Mouse (Mus musculus): Measurements from ENCODE around the gene Rapgef4. TPM values are rescaled to one million over a fixed set of nuclear protein-coding genes. Genes with fewer than 3 reads are reported as not detected.
A peak's percentile ranks its signal among the peaks of the same experiment; 100 is the strongest.

Rapgef4 gene
- polyA plus RNA-seq, 1 experiment from 2014 or later = 2.9 TPM

- 68% methylated on average over 1 of the region's 1 CpGs for WGBS
- Histone ChIP-seq H3K36me3 (ENCODE audit: control insufficient read depth, insufficient read depth, low read length) (no peaks in the 10 kb centered on the region), H3K4me2 (replicated peaks; ENCODE audit: low read depth, low read length) (no peak overlapping the region), H3K4me3 (ENCODE audit: low read depth, low read length) (no peak overlapping the region), H3K9me3 (ENCODE audit: control insufficient read depth, low read length) (no peaks in the 10 kb centered on the region), H3K9ac (ENCODE audit: low read depth, low read length) (no peak overlapping the region), H3K27me3 (ENCODE audit: control insufficient read depth, insufficient read depth, low read length) (no peaks in the 10 kb centered on the region), H3K27ac (ENCODE audit: low read depth, low read length) (no peak overlapping the region), H3K4me1 (replicated peaks; ENCODE audit: control insufficient read depth, insufficient read depth, low read length) (no peaks in the 10 kb centered on the region)
- ATAC-seq (ENCODE audit: low FRiP score) (no peak), DNase-seq (ENCODE audit: low spot score) (no peak)
Observed at GRCm38 (mm10) chr2:72291103-72291502, 310.1 kb downstream of the Rapgef4 start.

GRCm38 (mm10) chr2:72292573-72292972 is 311.5 kb downstream of the Rapgef4 start:
- DNase-seq (ENCODE audit: low spot score) = no peak
- no peak for ATAC-seq (ENCODE audit: low FRiP score)
- H3K4me1 ChIP-seq (replicated peaks; ENCODE audit: control insufficient read depth, insufficient read depth, low read length) = no peaks in the 10 kb centered on the region
- H3K4me3 ChIP-seq (ENCODE audit: low read depth, low read length) = no peak overlapping the region
- no peaks in the 10 kb centered on the region for H3K9me3 ChIP-seq (ENCODE audit: control insufficient read depth, low read length)
- WGBS = 92% methylated on average over 8 of the region's 8 CpGs
- H3K27me3 ChIP-seq (ENCODE audit: control insufficient read depth, insufficient read depth, low read length) = no peaks in the 10 kb centered on the region
- H3K36me3 ChIP-seq (ENCODE audit: control insufficient read depth, insufficient read depth, low read length) = no peaks in the 10 kb centered on the region
- no peak overlapping the region for H3K9ac ChIP-seq (ENCODE audit: low read depth, low read length)
- no peak overlapping the region for H3K27ac ChIP-seq (ENCODE audit: low read depth, low read length)
- no peak overlapping the region for H3K4me2 ChIP-seq (replicated peaks; ENCODE audit: low read depth, low read length)

- DNase-seq (ENCODE audit: low spot score) (no peak), ATAC-seq (ENCODE audit: low FRiP score) (no peak)
- H3K4me1 ChIP-seq (replicated peaks; ENCODE audit: control insufficient read depth, insufficient read depth, low read length) = no peaks in the 10 kb centered on the region
- no peak overlapping the region for H3K4me3 ChIP-seq (ENCODE audit: low read depth, low read length)
- H3K9me3 ChIP-seq (ENCODE audit: control insufficient read depth, low read length) = no peaks in the 10 kb centered on the region
- H3K4me2 ChIP-seq (replicated peaks; ENCODE audit: low read depth, low read length) = no peak overlapping the region
- no peaks in the 10 kb centered on the region for H3K27me3 ChIP-seq (ENCODE audit: control insufficient read depth, insufficient read depth, low read length)
- WGBS = 79% methylated on average over 6 of the region's 6 CpGs
- no peaks in the 10 kb centered on the region for H3K36me3 ChIP-seq (ENCODE audit: control insufficient read depth, insufficient read depth, low read length)
- H3K9ac ChIP-seq (ENCODE audit: low read depth, low read length) = no peak overlapping the region
- H3K27ac ChIP-seq (ENCODE audit: low read depth, low read length) = no peak overlapping the region
Observed at GRCm38 (mm10) chr2:72294994-72295393, 314.0 kb downstream of the Rapgef4 start.

- Histone ChIP-seq H3K27ac (ENCODE audit: low read depth, low read length) (no peak overlapping the region), H3K4me2 (replicated peaks; ENCODE audit: low read depth, low read length) (no peak overlapping the region), H3K4me1 (replicated peaks; ENCODE audit: control insufficient read depth, insufficient read depth, low read length) (no peaks in the 10 kb centered on the region), H3K9me3 (ENCODE audit: control insufficient read depth, low read length) (no peaks in the 10 kb centered on the region), H3K27me3 (ENCODE audit: control insufficient read depth, insufficient read depth, low read length) (no peaks in the 10 kb centered on the region), H3K4me3 (ENCODE audit: low read depth, low read length) (no peak overlapping the region), H3K36me3 (ENCODE audit: control insufficient read depth, insufficient read depth, low read length) (no peaks in the 10 kb centered on the region), H3K9ac (ENCODE audit: low read depth, low read length) (no peak overlapping the region)
- ATAC-seq (ENCODE audit: low FRiP score) (no peak), DNase-seq (ENCODE audit: low spot score) (no peak)
- WGBS = 86% methylated on average over 10 of the region's 10 CpGs
Observed at GRCm38 (mm10) chr2:72296984-72297715, 316.1 kb downstream of the Rapgef4 start.

- H3K4me2 ChIP-seq (replicated peaks; ENCODE audit: low read depth, low read length) = no peak overlapping the region
- H3K4me3 ChIP-seq (ENCODE audit: low read depth, low read length) = no peak overlapping the region
- H3K9me3 ChIP-seq (ENCODE audit: control insufficient read depth, low read length) = no peaks in the 10 kb centered on the region
- no peak overlapping the region for H3K9ac ChIP-seq (ENCODE audit: low read depth, low read length)
- no peak overlapping the region for H3K27ac ChIP-seq (ENCODE audit: low read depth, low read length)
- no peaks in the 10 kb centered on the region for H3K36me3 ChIP-seq (ENCODE audit: control insufficient read depth, insufficient read depth, low read length)
- ATAC-seq (ENCODE audit: low FRiP score) (no peak), DNase-seq (ENCODE audit: low spot score) (no peak)
- 70% methylated on average over 10 of the region's 10 CpGs for WGBS
- H3K27me3 ChIP-seq (ENCODE audit: control insufficient read depth, insufficient read depth, low read length) = no peaks in the 10 kb centered on the region
- no peaks in the 10 kb centered on the region for H3K4me1 ChIP-seq (replicated peaks; ENCODE audit: control insufficient read depth, insufficient read depth, low read length)
Observed at GRCm38 (mm10) chr2:72297716-72298082, 316.7 kb downstream of the Rapgef4 start.

- no peak for ATAC-seq (ENCODE audit: low FRiP score)
- H3K9me3 ChIP-seq (ENCODE audit: control insufficient read depth, low read length) = no peaks in the 10 kb centered on the region
- no peak overlapping the region for H3K4me2 ChIP-seq (replicated peaks; ENCODE audit: low read depth, low read length)
- H3K27me3 ChIP-seq (ENCODE audit: control insufficient read depth, insufficient read depth, low read length) = no peaks in the 10 kb centered on the region
- H3K36me3 ChIP-seq (ENCODE audit: control insufficient read depth, insufficient read depth, low read length) = no peaks in the 10 kb centered on the region
- no peaks in the 10 kb centered on the region for H3K4me1 ChIP-seq (replicated peaks; ENCODE audit: control insufficient read depth, insufficient read depth, low read length)
- 57% methylated on average over 4 of the region's 4 CpGs for WGBS
- H3K27ac ChIP-seq (ENCODE audit: low read depth, low read length) = no peak overlapping the region
- no peak overlapping the region for H3K4me3 ChIP-seq (ENCODE audit: low read depth, low read length)
- peak; percentile 65 for DNase-seq (ENCODE audit: low spot score)
- H3K9ac ChIP-seq (ENCODE audit: low read depth, low read length) = no peak overlapping the region
Observed at GRCm38 (mm10) chr2:72298406-72298805, 317.4 kb downstream of the Rapgef4 start.

GRCm38 (mm10) chr2:72301194-72301916 is 320.3 kb downstream of the Rapgef4 start:
- Histone ChIP-seq H3K4me3 (ENCODE audit: low read depth, low read length) (no peak overlapping the region), H3K9ac (ENCODE audit: low read depth, low read length) (no peak overlapping the region), H3K4me2 (replicated peaks; ENCODE audit: low read depth, low read length) (no peak overlapping the region), H3K27me3 (ENCODE audit: control insufficient read depth, insufficient read depth, low read length) (no peaks in the 10 kb centered on the region), H3K27ac (ENCODE audit: low read depth, low read length) (no peak overlapping the region), H3K9me3 (ENCODE audit: control insufficient read depth, low read length) (no peaks in the 10 kb centered on the region), H3K4me1 (replicated peaks; ENCODE audit: control insufficient read depth, insufficient read depth, low read length) (no peaks in the 10 kb centered on the region), H3K36me3 (ENCODE audit: control insufficient read depth, insufficient read depth, low read length) (no peaks in the 10 kb centered on the region)
- 90% methylated on average over 9 of the region's 9 CpGs for WGBS
- ATAC-seq (ENCODE audit: low FRiP score) (no peak), DNase-seq (ENCODE audit: low spot score) (no peak)

GRCm38 (mm10) chr2:72305738-72306137 is 324.7 kb downstream of the Rapgef4 start:
- 94% methylated on average over 7 of the region's 7 CpGs for WGBS
- H3K9me3 ChIP-seq (ENCODE audit: control insufficient read depth, low read length) = no peaks in the 10 kb centered on the region
- H3K36me3 ChIP-seq (ENCODE audit: control insufficient read depth, insufficient read depth, low read length) = no peaks in the 10 kb centered on the region
- no peak for ATAC-seq (ENCODE audit: low FRiP score)
- no peak overlapping the region for H3K9ac ChIP-seq (ENCODE audit: low read depth, low read length)
- H3K4me2 ChIP-seq (replicated peaks; ENCODE audit: low read depth, low read length) = no peak overlapping the region
- no peak for DNase-seq (ENCODE audit: low spot score)
- no peak overlapping the region for H3K27ac ChIP-seq (ENCODE audit: low read depth, low read length)
- H3K4me3 ChIP-seq (ENCODE audit: low read depth, low read length) = no peak overlapping the region
- no peaks in the 10 kb centered on the region for H3K27me3 ChIP-seq (ENCODE audit: control insufficient read depth, insufficient read depth, low read length)
- no peaks in the 10 kb centered on the region for H3K4me1 ChIP-seq (replicated peaks; ENCODE audit: control insufficient read depth, insufficient read depth, low read length)

All from hindbrain, embryonic 11.5 days (tissue).